ENCODE assay signal across 7 mouse cellular contexts in genomic region chr7:92668791-92669506, GRCm38 (mm10). TPM values are rescaled to one million over a fixed set of nuclear protein-coding genes. Genes with fewer than 3 reads are reported as not detected.
DNase-seq lines count a peak whose midpoint lies in the region; ATAC-seq and TF ChIP-seq lines count a peak whose summit lies in the region.

No protein-coding gene starts in this region.

- no peaks in the 10 kb centered on the region for H3K4me1 ChIP-seq in embryonic facial prominence, embryonic 11.5 days (ENCODE audit: control insufficient read depth, insufficient read depth, low read length)
- peaks cover 12% of the 10 kb centered on the region for H3K4me1 ChIP-seq in kidney, adult 2 months (ENCODE audit: control insufficient read depth, insufficient read depth, low read length)
- peaks cover 16% of the 10 kb centered on the region for H3K4me1 ChIP-seq in limb, embryonic 12.5 days (replicated peaks)
- H3K4me1 ChIP-seq in midbrain, embryonic 14.5 days (ENCODE audit: control insufficient read depth, insufficient read depth, low read length) = peaks cover 21% of the 10 kb centered on the region

- no peaks in the 10 kb centered on the region for H3K9me3 ChIP-seq in embryonic facial prominence, embryonic 11.5 days (replicated peaks; ENCODE audit: control insufficient read depth, low read length)
- no peaks in the 10 kb centered on the region for H3K9me3 ChIP-seq in limb, embryonic 12.5 days
- H3K9me3 ChIP-seq in midbrain, embryonic 14.5 days (ENCODE audit: control insufficient read depth, low read length) = no peaks in the 10 kb centered on the region

- under 1% methylated on average over 29 of the region's 29 CpGs for WGBS in embryonic facial prominence, embryonic 11.5 days
- WGBS in kidney, adult 2 months = under 1% methylated on average over 29 of the region's 29 CpGs
- under 1% methylated on average over 29 of the region's 29 CpGs for WGBS in limb, embryonic 12.5 days
- WGBS in midbrain, embryonic 14.5 days = under 1% methylated on average over 29 of the region's 29 CpGs

- peak overlapping the region; percentile 89 for H3K9ac ChIP-seq in embryonic facial prominence, embryonic 11.5 days (replicated peaks; ENCODE audit: low read length)
- peak overlapping the region; percentile 93 for H3K9ac ChIP-seq in limb, embryonic 12.5 days (replicated peaks)
- peak overlapping the region; percentile 96 for H3K9ac ChIP-seq in midbrain, embryonic 14.5 days (replicated peaks; ENCODE audit: low read length)

- peak overlapping the region; percentile 87 for H3K27ac ChIP-seq in embryonic facial prominence, embryonic 11.5 days (replicated peaks; ENCODE audit: low read depth, low read length)
- peak overlapping the region; percentile 96 for H3K27ac ChIP-seq in kidney, adult 2 months (ENCODE audit: insufficient read depth, low read depth, low read length)
- peak overlapping the region; percentile 97 for H3K27ac ChIP-seq in limb, embryonic 12.5 days
- H3K27ac ChIP-seq in midbrain, embryonic 14.5 days (replicated peaks; ENCODE audit: low read depth, low read length) = peak overlapping the region; percentile 99

- DNase-seq in adrenal gland, postnatal 25 days = peak; percentile 53
- DNase-seq in embryonic facial prominence, embryonic 11.5 days (ENCODE audit: low spot score) = peak; percentile 48
- DNase-seq in heart, adult 18-20 months = peak; percentile 74 to 78
- DNase-seq in kidney, adult 2 months = peak; percentile 61
- DNase-seq in midbrain, embryonic 14.5 days = peak; percentile 70
- DNase-seq in spleen, adult 18-20 months = peak; percentile 56 to 57

- no peaks in the 10 kb centered on the region for H3K36me3 ChIP-seq in embryonic facial prominence, embryonic 11.5 days (replicated peaks; ENCODE audit: control insufficient read depth, insufficient read depth, low read depth, low read length)
- no peaks in the 10 kb centered on the region; the same call in 1 of the 2 replicates for H3K36me3 ChIP-seq in kidney, adult 2 months (ENCODE audit: control insufficient read depth, insufficient read depth, low read length)
- no peaks in the 10 kb centered on the region; the same call in 1 of the 2 replicates for H3K36me3 ChIP-seq in limb, embryonic 12.5 days
- H3K36me3 ChIP-seq in midbrain, embryonic 14.5 days (ENCODE audit: control insufficient read depth, insufficient read depth, low read length) = peaks cover 4% of the 10 kb centered on the region; the same call in 1 of the 2 replicates

- H3K27me3 ChIP-seq in embryonic facial prominence, embryonic 11.5 days (ENCODE audit: control insufficient read depth, insufficient read depth, low read length) = no peaks in the 10 kb centered on the region
- no peaks in the 10 kb centered on the region for H3K27me3 ChIP-seq in kidney, adult 2 months (replicated peaks; ENCODE audit: control insufficient read depth, insufficient read depth, low read length)
- no peaks in the 10 kb centered on the region for H3K27me3 ChIP-seq in limb, embryonic 12.5 days
- H3K27me3 ChIP-seq in midbrain, embryonic 14.5 days (ENCODE audit: control insufficient read depth, insufficient read depth, low read length) = no peaks in the 10 kb centered on the region

- ATAC-seq in embryonic facial prominence, embryonic 11.5 days (replicated peaks; ENCODE audit: insufficient number of reproducible peaks, low FRiP score, low TSS enrichment, low read depth) = no peak; the same call in 1 of the 2 replicates
- no peak for ATAC-seq in limb, embryonic 12.5 days (ENCODE audit: insufficient number of reproducible peaks, insufficient read depth, low FRiP score, low TSS enrichment, low read depth)
- ATAC-seq in midbrain, embryonic 14.5 days (ENCODE audit: low FRiP score, low TSS enrichment) = peak; percentile 4; the same call in 1 of the 2 replicates

- H3K4me2 ChIP-seq in embryonic facial prominence, embryonic 11.5 days (ENCODE audit: low read depth, low read length) = peak overlapping the region; percentile 69
- peak overlapping the region; percentile 74 for H3K4me2 ChIP-seq in limb, embryonic 12.5 days
- H3K4me2 ChIP-seq in midbrain, embryonic 14.5 days (ENCODE audit: low read length) = peak overlapping the region; percentile 91

- peak overlapping the region; percentile 88 for H3K4me3 ChIP-seq in embryonic facial prominence, embryonic 11.5 days (ENCODE audit: low read depth, low read length)
- peak overlapping the region; percentile 99 for H3K4me3 ChIP-seq in kidney, adult 2 months (ENCODE audit: insufficient read depth, low read depth, low read length)
- H3K4me3 ChIP-seq in limb, embryonic 12.5 days (replicated peaks) = peak overlapping the region; percentile 86
- peak overlapping the region; percentile 99 for H3K4me3 ChIP-seq in midbrain, embryonic 14.5 days (replicated peaks; ENCODE audit: low read depth, low read length)

- no peak for TF ChIP-seq CTCF in kidney, adult 2 months (conservative IDR thresholded peaks at IDR 0.05; ENCODE audit: insufficient read depth, insufficient read length, low read depth, low read length)

- TF ChIP-seq POLR2A in kidney, adult 2 months (IDR thresholded peaks at IDR 0.05; ENCODE audit: low read depth, low read length) = no peak

RNA-seq across cellular contexts. Expression of gene Pcf11, which starts 0.8 kb away (rescaled TPM):
- 63.6 and 65.1 TPM in 2 replicates for total RNA-seq in adrenal gland, postnatal 25 days (2021)
- 24.0 and 24.1 TPM in 2 replicates for polyA plus RNA-seq in embryonic facial prominence, embryonic 11.5 days (2014; fragmentation: Nextera tagmentation; extraction: Ambion mirVana)
- 10 to 100 TPM; 19.4 to 30.2 TPM for total RNA-seq in heart, adult 18-20 months (2021)
- polyA plus RNA-seq in kidney, adult 2 months (2012; rRNA removed) = 15.5 and 17.5 TPM in 2 replicates
- polyA plus RNA-seq in limb, embryonic 12.5 days (2016; fragmentation: Nextera tagmentation; extraction: Ambion mirVana) = 31.6 and 34.1 TPM in 2 replicates
- polyA plus RNA-seq in midbrain, embryonic 14.5 days (2014; fragmentation: Nextera tagmentation; extraction: Ambion mirVana) = 19.9 and 23.4 TPM in 2 replicates

RNA-seq across cellular contexts. Expression of gene Ankrd42, which starts 32.0 kb away (rescaled TPM):
- total RNA-seq in adrenal gland, postnatal 25 days (2021) = 9.5 and 9.7 TPM in 2 replicates
- polyA plus RNA-seq in embryonic facial prominence, embryonic 11.5 days (2014; fragmentation: Nextera tagmentation; extraction: Ambion mirVana) = 6.9 and 8.8 TPM in 2 replicates
- 1 to 10 TPM; 1.1 to 1.2 TPM for total RNA-seq in heart, adult 18-20 months (2021)
- polyA plus RNA-seq in kidney, adult 2 months (2012; rRNA removed) = 2.3 TPM in 2 replicates
- polyA plus RNA-seq in limb, embryonic 12.5 days (2016; fragmentation: Nextera tagmentation; extraction: Ambion mirVana) = 7.6 and 7.9 TPM in 2 replicates
- polyA plus RNA-seq in midbrain, embryonic 14.5 days (2014; fragmentation: Nextera tagmentation; extraction: Ambion mirVana) = 14.9 and 15.8 TPM in 2 replicates
